Mouse (Mus musculus) right cerebral cortex, adult 18-20 months (tissue): ENCODE data around the gene Slc9a9.
"Not testable (repeated sequence)": the region's sequence is repeated elsewhere in the genome, so short reads cannot be mapped to it uniquely, and the experiment has no call there.

Source experiments
- DNase-seq: peaks from one replicate; pipeline ENCODE4 v3.0.0; 2022; ENCODE audit warnings: mixed read lengths

Gene Slc9a9

DNA sequence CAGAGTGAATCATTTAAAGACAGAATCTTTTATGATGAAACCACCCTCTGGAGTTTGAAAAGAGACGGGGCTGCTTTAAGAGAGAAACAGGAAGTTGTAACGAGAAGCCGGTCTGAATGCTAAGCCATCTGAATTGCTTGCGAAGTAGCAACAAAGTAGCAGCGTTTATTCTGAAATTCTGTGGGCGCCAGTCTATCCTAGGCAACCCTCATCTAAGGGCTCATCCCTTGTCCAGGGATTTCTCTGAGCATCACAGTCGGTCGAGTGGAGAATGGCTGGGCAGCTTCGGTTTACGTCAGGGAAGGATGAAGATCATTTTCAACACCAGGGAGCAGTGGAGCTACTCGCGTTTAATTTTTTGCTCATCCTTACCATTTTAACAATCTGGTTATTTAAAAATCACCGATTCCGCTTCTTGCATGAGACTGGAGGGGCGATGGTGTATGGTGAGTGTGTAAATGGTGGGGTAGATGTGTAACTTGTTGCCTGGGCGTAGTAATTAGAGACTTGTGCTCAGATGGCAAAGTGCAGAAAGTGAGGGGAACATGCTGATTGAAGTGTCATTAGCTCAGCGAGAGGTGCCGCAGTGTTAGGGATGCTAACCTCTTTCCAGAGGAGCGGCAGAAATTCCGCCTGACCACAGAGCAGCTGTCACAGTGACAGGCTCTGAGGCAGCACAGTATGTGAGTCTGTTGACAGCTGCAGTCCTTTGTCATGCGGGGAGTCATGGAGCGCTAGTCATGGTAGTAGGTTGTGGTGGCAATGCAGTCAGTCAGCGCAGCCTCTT lies at the start of gene Slc9a9:
Gene Slc9a9, plus strand, starts transcription at position 119 of the 787 bp plus-strand sequence.
- DNase-seq = peak; percentile 72

DNA sequence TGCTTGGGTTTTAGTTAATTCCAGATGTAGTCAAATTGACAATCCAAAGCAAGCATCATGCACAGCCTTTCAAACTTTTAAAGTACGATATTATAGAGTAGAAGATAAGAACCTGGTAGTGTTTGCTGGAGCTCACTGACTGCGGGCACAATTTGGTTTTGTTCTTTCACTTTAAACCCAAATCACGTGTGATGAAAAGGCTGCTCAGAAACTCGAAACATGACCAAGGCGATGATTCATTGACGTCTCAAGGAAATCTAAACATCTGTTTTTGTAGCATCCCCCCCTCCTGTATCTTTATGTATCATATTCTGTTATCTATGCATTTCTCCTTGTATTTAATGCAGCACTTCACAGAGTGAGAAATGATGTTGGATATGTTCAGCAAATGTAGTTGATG lies 49.4 kb upstream of the Slc9a9 start:
- DNase-seq = no peak

DNA sequence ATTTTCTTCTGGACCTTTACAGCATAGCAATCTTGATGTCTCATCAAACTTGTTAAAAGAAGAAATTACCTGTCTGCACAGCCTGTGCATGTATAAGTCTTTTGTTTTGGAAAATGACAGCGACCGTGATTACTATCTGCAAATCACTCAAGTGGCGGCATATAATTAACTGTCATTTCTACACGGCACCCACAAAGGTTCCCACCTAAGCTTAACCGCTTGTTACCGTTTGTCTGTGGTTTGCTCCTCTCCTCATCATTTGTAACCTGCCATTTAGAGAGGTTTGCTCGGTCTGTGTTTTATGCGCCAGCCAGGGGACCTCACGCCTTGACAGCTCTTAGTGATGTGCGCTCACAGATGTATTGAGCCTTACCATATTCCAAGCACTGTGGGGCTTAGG lies 48.9 kb upstream of the Slc9a9 start:
- DNase-seq = no peak

DNA sequence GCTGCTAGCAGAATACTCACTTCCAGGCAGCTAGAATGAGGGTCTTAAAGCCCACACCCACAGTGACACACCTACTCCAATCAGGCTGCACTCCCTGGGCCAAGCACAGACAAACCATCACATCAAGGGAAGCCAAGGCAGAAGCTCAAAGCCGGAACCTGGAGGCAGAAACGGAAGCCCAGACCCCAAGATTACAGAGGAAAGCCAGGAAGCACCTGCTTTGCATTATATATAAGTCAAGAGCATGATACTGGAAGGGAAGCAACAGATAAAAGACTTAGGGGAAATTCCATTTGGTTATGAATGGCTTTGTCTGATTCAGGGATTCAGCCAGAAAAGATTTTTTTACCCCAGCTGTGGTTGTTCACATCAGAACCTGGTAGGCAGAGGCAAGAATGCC lies 47.8 kb upstream of the Slc9a9 start:
- no peak for DNase-seq

DNA sequence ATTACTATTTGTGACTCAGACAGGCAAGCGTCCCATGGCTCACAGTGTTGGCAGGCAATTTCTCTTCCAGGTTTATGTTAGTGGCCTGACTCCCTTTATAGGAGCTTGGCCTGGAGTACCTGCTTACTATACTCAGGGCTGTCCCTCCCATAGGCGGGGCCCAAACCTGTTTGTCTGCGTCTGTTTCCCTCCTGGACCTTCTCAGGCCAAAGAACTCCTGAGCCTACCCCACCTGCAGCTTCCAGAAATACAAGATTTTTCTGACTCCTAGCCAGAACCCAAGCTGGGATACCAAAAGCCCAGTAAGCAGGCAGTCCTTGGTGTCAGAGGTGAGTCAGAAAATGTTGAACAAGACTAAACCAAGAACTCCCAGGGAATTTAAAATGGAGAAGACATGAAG lies 43.0 kb upstream of the Slc9a9 start:
- DNase-seq = no peak

DNA sequence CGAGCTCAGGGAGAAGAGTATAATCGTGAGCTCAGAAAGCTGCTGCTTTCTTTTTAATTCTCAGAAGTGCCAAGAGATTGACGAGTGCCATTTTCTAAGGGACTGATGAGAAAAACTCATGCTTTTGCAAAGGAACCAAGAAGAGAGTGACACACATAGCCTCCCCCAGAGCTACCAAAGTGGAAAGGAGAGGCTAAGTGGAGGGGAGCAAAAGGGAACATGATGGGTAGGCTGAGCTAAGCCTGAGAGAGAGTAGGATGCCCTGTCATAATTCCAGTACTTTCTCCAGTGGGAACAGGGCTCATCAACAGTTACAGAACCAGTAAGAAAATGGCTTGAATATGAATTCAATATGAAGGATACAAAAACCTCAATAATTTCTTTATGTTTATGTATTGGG lies 40.8 kb upstream of the Slc9a9 start:
- peak; percentile 18 for DNase-seq

DNA sequence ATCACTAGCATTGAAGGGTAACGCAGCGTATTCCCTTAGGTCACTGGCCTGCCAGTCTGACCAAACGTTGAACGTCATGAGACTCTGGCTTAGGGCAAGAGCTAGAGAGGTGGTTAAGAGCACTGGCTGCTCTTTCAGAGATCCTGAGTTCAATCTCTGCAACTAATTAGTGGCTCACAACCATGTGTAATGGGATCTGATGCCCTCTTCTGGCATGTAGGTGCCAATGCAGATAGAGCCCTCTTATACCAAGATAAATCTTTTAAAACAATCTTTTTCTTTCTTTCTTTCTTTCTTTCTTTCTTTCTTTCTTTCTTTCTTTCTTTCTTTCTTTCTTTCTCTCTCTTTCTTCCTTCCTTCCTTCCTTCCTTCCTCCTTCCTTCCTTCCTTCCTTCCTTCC lies 35.4 kb upstream of the Slc9a9 start:
- DNase-seq = not testable (repeated sequence)

DNA sequence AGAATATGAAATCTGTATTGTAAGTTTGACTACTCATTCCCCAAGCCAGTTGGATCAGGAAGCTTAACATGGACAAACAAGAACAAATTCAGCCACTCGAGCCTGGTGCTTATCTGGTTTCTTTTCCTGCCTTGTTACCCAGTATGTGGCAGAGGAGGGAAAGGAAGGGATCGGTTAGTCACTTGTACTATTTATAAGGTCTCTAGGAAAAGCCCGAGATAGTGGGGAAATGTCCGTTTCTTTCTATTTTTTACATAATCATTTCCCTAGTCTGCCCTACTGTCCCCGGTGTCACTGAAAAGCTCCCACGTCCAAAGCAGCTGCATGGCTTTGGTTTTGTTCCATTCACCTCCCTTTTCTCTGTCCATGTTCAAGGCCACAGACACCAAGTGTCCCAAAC lies 24.1 kb upstream of the Slc9a9 start:
- no peak for DNase-seq

DNA sequence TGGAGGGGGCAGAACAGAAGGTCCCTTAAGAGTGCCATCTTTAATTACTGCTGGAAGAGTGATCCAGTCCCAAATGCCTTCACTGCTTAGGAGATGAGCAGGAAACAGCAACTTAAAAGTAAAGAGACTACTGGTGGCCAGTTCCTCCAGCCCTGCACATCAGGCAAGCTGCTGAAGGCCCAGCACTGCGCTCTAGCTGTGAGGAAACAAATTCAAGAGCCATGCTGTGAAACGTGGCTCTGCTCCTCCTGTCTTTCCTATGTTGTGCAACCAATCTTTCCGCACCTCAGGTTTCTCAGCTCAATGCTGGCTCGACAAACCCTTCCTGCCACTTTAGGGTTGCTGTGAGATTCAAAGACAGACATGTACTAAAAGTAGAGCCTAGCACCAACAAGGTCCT lies 22.3 kb upstream of the Slc9a9 start:
- DNase-seq = no peak

DNA sequence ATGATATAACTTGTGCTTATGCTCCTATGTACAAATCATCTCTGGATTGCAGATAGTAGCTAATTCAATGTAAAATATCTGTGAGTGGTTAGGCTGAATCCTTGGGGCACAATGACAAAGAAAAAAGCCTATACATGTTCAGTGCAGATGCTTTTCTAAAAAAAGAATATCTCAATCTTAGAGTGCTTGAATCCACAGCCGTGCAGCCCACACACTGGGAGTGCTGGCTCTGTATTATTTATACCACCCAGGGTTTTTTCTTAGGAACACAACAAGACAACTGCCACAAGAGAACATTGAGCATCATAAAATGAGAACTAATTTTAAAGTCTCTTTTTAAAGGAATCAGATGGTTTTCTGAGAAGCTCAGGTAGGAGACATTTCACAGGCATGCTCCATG lies 19.7 kb upstream of the Slc9a9 start:
- peak; percentile 74 for DNase-seq

DNA sequence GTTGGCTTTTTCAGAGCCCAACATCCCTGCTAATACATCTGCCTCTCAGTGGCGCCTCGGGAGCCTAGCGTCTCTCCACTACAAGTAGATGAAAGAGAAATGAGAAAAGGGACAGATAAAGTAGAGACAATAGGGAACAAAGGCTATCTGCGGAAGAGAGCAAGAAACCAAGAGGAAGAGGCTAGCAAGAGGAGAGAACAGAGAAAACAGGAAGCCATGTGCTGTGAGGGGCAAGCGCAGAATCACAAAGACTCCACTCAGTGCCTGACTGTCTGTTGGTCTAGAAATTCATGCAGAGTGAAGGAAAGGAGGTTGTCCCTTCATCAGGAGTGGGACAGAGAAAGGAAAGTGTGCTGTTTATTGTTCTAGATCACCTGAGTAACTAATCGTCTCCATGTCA lies 16.5 kb upstream of the Slc9a9 start:
- no peak for DNase-seq

DNA sequence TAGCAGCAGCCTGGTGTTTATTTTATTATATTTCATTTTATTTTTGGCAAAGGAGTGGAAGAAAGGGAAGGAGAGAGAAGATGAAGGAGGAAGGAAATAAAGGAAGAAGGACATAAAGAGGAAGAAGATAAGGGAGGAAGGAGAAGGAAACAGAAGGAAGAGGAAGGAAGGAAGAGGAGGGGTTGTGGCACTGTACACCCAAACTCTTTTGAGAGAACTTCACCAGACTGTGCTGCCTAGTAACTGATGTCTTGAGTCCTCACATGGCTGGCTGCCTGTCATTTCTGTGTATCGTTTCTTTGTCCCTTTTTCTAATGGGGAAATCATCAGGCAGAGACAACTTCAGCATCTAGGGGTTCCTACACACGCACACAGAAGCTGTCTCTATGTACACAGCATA lies 15.9 kb upstream of the Slc9a9 start:
- no peak for DNase-seq

DNA sequence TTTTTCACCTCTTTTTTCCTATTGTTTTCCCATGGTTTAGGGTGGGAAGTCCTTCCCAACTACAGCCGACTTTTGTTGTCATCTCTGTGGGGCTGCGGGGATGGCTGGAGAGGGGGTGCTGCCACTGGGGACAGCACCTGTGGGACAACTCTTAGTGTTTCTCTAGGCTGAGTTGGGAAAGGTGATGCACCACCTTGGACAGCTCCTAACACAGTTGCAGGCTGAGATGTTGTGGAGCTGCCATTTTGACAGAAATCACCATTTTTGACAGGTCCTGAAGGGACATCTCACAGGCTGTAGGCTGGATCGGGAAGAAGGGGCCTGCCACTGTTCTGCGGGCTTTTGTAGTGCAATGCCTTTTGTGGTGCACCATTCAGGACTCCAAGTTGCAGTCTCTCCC lies 13.4 kb upstream of the Slc9a9 start:
- DNase-seq = no peak

DNA sequence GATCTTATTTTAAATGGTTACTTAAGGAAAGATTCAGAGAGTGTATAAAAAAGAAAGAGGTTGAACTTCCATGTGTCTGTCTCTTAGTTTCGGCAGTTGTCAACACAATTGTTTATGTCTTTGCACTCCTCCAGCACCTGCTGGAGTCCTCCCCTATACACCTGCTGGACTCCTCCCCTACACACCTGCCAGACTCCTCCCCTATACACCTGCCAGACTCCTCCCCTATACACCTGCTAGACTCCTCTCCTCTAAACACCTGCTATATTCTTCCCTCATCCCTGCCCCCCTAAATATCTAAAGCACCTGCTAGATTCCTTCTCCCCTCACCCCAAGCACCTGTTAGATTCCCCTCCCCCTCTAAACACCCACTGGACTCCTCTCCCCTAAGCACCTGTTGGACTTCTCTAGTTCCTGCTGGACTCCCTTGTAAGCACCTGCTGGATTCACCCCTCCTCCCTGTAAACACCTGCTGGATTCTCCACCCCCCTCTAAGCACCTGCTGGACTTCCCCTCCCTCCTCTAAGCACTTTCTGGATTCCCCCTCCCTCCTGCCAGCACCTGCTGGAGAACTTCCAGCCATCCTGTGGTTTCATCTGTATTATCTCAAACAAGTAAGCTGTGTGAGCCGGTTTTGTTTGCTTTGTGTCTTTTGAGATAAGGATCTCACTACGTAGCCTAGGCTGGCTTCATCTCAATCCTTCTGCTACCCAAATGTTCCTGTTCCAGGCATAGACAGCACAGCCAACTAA lies 10.1 kb upstream of the Slc9a9 start:
- no peak for DNase-seq

DNA sequence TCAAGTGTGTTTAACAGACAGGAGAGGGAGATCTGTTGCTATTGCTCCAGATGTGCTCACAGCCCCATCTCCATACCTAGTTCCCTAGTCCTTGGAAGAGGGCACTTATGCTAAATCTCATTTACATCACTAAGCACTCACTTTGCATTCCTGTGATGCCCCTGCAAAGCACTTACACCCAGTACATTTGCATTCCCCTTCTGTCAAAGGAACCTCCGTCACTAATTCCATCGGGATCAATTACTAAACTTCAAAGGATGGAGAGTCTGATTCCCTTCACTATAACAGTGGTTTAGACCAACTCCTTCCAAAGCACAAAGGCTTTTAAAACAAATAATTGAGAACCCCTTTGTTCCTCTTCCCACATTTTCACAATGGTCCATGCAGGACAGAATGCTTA lies 7.9 kb upstream of the Slc9a9 start:
- DNase-seq = no peak

DNA sequence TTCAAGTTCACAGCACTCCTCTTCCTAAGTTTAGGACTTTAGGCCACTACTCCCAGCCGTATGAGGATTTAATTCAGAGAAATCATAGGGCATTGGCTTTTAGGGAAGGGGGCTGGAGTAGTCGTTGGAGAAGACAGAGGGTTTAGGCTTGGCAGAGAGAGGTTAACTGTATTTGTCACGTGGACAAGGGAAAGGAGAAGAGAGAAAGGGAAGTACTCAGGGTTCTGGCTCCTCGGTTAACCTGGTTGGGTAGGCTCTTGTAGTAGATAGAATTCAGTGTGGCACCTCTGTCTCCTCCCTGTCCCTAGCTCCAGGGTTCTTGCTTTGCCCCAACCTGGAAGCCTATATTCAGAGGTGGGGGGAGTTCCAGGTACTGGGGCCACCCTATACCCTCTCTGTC lies 4.5 kb upstream of the Slc9a9 start:
- no peak for DNase-seq

DNA sequence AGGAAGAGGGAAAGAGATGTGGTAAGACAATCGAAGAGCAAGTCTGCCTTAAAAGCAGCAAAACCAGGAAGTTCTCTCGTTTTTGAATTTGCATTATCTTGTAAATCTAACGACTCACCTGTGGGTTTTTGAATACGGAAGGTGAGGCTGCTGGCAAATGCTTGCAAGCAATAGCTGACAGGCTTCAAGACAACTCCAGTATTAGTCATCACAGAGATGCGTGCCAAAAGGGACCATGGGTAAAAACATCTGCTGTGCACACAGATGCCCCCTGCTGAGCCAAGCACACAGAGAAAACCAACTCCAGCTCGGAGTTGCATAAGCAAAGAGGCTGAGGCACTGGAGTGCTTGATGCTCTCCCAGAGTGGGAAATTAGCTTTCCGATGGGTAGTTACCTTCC lies 1.1 kb upstream of the Slc9a9 start:
- peak; percentile 88 for DNase-seq

DNA sequence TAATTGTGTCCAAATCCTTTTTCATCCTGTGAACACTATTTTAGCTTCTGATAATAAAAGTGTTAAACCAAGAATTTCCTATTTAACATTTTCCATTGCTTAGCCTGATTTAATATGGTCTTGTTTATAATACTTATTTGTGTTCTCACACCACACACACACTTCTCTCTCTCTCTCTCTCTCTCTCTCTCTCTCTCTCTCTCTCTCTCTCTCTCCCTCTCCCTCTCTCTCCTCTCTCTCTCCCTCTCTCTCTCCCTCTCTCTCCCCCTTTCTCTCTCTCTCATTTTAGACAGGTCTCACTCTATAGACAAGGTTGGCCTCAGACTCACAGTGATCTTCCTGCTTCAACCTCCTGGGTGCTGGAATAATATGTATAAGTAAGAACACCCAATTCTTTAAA lies 995 bp downstream of the Slc9a9 start:
- DNase-seq = no peak

DNA sequence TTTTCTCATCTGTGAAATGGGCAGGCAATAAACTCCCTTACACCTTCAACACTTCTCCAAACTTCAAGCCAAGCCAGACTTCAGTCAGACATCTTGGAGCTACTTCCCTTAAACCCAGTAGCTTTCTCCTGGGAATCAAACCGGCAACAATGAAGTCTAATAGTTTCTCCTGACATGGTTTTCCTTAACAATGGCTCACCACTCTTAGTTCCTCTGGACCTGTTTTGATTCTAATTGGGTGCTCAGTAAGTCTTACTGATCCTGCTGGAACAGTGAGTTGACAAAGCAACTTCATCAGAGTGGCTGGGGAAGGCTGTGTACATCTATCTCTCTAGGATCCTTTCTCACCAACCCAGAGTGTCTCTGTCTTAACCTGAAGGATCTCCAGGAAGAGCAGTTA lies 5.0 kb downstream of the Slc9a9 start:
- no peak for DNase-seq

DNA sequence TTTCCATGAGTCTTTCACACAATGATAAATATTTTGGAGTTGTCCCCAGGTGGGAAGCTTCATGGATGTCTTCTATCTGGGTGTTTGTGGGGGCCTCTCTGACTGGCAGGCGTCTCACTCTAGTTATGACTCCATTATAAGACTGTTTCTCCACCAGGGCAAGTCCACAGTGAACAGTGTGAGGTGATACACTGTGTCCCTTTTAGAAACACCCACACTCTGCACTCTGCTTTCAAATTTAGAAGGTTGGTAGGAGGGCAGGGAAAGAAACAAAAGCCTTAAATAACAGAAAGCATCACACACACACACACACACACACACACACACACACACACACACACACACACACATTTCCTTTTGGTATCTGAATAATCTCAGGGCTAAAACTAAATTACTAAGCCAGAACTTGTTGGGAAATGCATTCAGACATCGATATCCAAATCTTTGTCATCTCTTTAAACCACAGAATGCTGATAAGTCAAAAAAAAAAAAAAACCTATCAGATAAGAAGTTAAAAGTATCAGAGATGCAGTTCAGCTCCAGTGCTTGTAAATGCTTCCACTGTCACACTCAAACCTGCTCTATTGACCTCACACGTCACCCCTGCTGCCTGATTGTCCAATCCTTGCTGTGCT lies 8.4 kb downstream of the Slc9a9 start:
- DNase-seq = no peak

DNA sequence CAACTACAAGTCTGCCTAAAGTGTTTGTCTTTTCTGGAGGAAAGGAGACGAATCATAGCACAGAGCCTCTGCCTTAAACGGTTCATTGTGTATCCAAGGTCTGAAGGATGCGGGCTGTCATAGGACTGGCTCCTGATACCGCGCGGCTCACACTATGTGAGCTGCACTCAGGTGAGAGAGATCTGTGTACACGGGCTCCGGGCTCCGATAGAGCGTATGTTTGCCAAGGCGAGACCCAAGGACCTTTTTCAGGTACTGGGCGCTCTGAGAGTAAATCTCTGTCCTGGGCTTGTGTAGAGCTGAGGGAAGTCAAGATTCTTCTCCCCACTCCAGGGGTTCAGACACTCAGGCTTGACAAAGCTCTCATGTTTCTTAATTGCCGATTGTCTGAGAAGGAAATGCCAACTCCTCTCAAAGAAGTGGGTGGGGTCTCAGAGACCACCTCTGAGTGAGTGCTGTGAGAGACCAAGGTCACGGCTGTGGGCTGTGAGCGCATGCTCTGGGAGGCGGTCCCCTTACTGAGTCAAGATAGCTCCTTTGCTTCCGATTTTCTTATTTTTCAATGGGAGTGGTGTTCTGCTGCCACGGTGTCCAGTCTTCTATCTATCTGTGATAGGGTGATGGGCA lies 10.9 kb downstream of the Slc9a9 start:
- DNase-seq = no peak

DNA sequence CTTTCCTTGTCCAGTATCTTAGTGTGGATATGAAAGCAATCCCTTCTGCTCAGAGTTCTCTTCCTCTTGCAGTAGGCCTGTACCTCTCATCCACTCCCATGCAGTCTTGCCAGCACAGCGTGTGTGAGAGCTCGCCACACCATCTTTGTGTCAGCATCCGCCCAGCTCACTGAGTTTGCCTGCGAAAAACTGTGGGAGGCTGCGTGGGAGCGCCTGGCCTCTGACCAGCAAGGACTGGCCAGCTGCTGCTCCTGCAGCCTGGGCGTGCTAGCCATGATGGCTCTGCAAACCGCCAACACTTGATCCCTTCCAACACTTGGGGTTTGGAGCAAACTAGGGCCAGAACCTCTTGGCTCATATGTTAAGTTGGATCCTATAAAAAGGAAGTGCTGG lies 11.4 kb downstream of the Slc9a9 start:
- peak; percentile 80 for DNase-seq

DNA sequence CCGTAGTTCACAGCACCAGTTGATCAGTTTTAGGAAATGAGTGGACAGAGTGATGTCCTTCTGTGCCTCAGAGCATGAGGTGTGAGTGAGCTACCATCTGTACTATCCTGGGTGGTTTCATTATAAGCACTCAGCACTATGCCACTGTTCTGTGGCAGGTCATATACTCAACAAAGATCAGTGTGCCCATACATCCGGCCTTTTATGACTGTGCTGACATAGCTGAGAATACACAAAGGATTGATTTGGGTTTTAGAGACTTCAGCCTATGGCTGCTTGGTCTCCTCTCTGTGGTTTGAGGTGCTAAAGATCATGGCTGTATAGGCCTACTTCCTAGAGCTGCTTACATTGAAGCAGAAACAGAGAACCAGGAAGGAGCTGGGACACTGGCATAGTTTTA lies 12.6 kb downstream of the Slc9a9 start:
- DNase-seq = no peak

DNA sequence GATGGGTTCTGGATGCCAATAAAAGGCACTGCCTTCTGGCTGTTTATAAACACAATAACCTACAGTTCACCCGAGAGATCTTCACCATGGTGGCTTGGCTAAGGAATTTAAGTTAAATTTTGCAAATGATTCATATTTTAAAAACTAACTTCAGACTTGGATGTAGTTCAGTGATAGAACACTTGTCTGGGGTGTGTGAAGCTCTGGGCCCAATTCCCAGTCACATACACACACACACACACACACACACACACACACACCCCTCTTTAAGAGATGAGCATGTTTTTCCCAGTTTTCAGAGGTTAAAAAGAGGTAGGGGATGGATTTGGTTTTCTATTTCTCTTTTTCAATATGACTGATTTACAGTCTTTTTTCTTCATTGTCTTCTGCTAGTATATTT lies 15.9 kb downstream of the Slc9a9 start:
- no peak for DNase-seq
